ENCODE assay signal across 18 mouse cellular contexts in genomic region chr12:72257000-72257399, GRCm38 (mm10).
"Had no signal": no experiment of that assay in that cellular context is flagged by ENCODE, and none has a peak within 500 bp of the region (broad histone marks: within the 10 kb centered on the region; RNA-seq: fewer than 3 reads in every experiment).

No protein-coding gene starts in this region.

- H3K4me2 ChIP-seq: lung, embryonic 14.5 days; midbrain, embryonic 12.5 days; neural tube, embryonic 12.5 days had no signal

- H3K27ac ChIP-seq: midbrain, embryonic 10.5 days; midbrain, embryonic 12.5 days; neural tube, embryonic 12.5 days had no signal

- H3K27me3 ChIP-seq: midbrain, embryonic 12.5 days; neural tube, embryonic 12.5 days had no signal

- H3K4me1 ChIP-seq: midbrain, embryonic 10.5 days; midbrain, embryonic 12.5 days had no signal

- DNase-seq: lung, adult 18-20 months; lung, embryonic 14.5 days; lung, postnatal 10 days; lung, postnatal 4 days; midbrain, embryonic 14.5 days; retina, postnatal 1 day; right cerebral cortex, adult 18-20 months; right cerebral cortex, postnatal 25 days; right cerebral cortex, postnatal 4 days; spleen, adult 18-20 months; thymus, adult 18-20 months; thymus, postnatal 14 days; thymus, postnatal 36 days had no signal

- H3K9me3 ChIP-seq: midbrain, embryonic 10.5 days; midbrain, embryonic 12.5 days; neural tube, embryonic 12.5 days had no signal

- H3K4me3 ChIP-seq: midbrain, embryonic 10.5 days; midbrain, embryonic 12.5 days; myocyte; neural tube, embryonic 12.5 days had no signal

- ATAC-seq: midbrain, embryonic 16.5 days had no signal

- H3K9ac ChIP-seq: lung, embryonic 14.5 days; midbrain, embryonic 12.5 days; neural tube, embryonic 12.5 days had no signal

- H3K36me3 ChIP-seq: midbrain, embryonic 10.5 days; midbrain, embryonic 12.5 days; neural tube, embryonic 12.5 days had no signal
